ENCODE assay signal across 8 mouse cellular contexts in genomic region chr10:67538585-67539400, GRCm38 (mm10). TPM values are rescaled to one million over a fixed set of nuclear protein-coding genes. Genes with fewer than 3 reads are reported as not detected.
DNase-seq lines count a peak whose midpoint lies in the region; ATAC-seq and TF ChIP-seq lines count a peak whose summit lies in the region.

No protein-coding gene starts in this region.

- H3K4me3 ChIP-seq in kidney, adult 2 months (ENCODE audit: insufficient read depth, low read depth, low read length): peak overlapping the region; percentile 6; the same call in 1 of the 2 replicates
- H3K4me3 ChIP-seq in E14TG2a.4 (replicated peaks; ENCODE audit: low read length): peak overlapping the region; percentile 86
- H3K4me3 ChIP-seq in embryonic facial prominence, embryonic 10.5 days: peak overlapping the region; percentile 70
- H3K4me3 ChIP-seq in hindbrain, embryonic 11.5 days (ENCODE audit: low read depth, low read length): peak overlapping the region; percentile 52
- H3K4me3 ChIP-seq in lung, embryonic 16.5 days (ENCODE audit: low read length): peak overlapping the region; percentile 61

- WGBS in kidney, adult 2 months: 1% methylated on average over 50 of the region's 50 CpGs
- WGBS in embryonic facial prominence, embryonic 10.5 days: under 1% methylated on average over 50 of the region's 50 CpGs
- 1% methylated on average over 49 of the region's 50 CpGs for WGBS in hindbrain, embryonic 11.5 days
- WGBS in lung, embryonic 16.5 days: 2% methylated on average over 46 of the region's 50 CpGs

- peak overlapping the region; percentile 94 for H3K4me2 ChIP-seq in hindbrain, embryonic 11.5 days (replicated peaks; ENCODE audit: low read depth, low read length)
- peak overlapping the region; percentile 99 for H3K4me2 ChIP-seq in lung, embryonic 16.5 days (ENCODE audit: low read depth, low read length)

- H3K9ac ChIP-seq in hindbrain, embryonic 11.5 days (ENCODE audit: low read depth, low read length): no peak overlapping the region
- H3K9ac ChIP-seq in lung, embryonic 16.5 days (ENCODE audit: low read length): no peak overlapping the region

- TF ChIP-seq POLR2A in kidney, adult 2 months (IDR thresholded peaks at IDR 0.05; ENCODE audit: low read depth, low read length): no peak

- peak; percentile 15 for DNase-seq in kidney, adult 2 months
- no peak for DNase-seq in kidney, postnatal 36 days
- DNase-seq in embryonic facial prominence, embryonic 10.5 days (ENCODE audit: low spot score): peak; percentile 48
- peak; percentile 53 for DNase-seq in hindbrain, embryonic 11.5 days (ENCODE audit: low spot score)
- peak; percentile 43 for DNase-seq in splenic B cell, adult 2 months (ENCODE audit: low read depth, low spot score)

- no peak overlapping the region for H3K27ac ChIP-seq in kidney, adult 2 months (ENCODE audit: insufficient read depth, low read depth, low read length)
- H3K27ac ChIP-seq in embryonic facial prominence, embryonic 10.5 days (replicated peaks): no peak overlapping the region
- no peak overlapping the region for H3K27ac ChIP-seq in hindbrain, embryonic 11.5 days (ENCODE audit: low read depth, low read length)
- no peak overlapping the region for H3K27ac ChIP-seq in lung, embryonic 16.5 days (ENCODE audit: low read length)

- TF ChIP-seq CTCF in kidney, adult 2 months (conservative IDR thresholded peaks at IDR 0.05; ENCODE audit: insufficient read depth, insufficient read length, low read depth, low read length): no peak
- TF ChIP-seq CTCF in E14TG2a.4 (conservative IDR thresholded peaks at IDR 0.05; ENCODE audit: low read length): no peak

- peaks cover 3% of the 10 kb centered on the region; the same call in 1 of the 2 replicates for H3K27me3 ChIP-seq in kidney, adult 2 months (replicated peaks; ENCODE audit: control insufficient read depth, insufficient read depth, low read length)
- H3K27me3 ChIP-seq in E14TG2a.4 (ENCODE audit: insufficient read depth, low read length): peaks cover 78% of the 10 kb centered on the region
- peaks cover 86% of the 10 kb centered on the region for H3K27me3 ChIP-seq in embryonic facial prominence, embryonic 10.5 days (replicated peaks; ENCODE audit: low read depth, poor library complexity, severe bottlenecking)
- peaks cover 68% of the 10 kb centered on the region for H3K27me3 ChIP-seq in hindbrain, embryonic 11.5 days (ENCODE audit: control insufficient read depth, insufficient read depth, low read length)
- H3K27me3 ChIP-seq in lung, embryonic 16.5 days (ENCODE audit: control insufficient read depth, insufficient read depth, low read depth, low read length): peaks cover 61% of the 10 kb centered on the region
- H3K27me3 ChIP-seq in splenic B cell, adult 2 months (ENCODE audit: control insufficient read depth, insufficient read depth, low read length, poor library complexity, severe bottlenecking): no peaks in the 10 kb centered on the region

- no peaks in the 10 kb centered on the region for H3K9me3 ChIP-seq in E14TG2a.4 (ENCODE audit: low read length)
- no peaks in the 10 kb centered on the region for H3K9me3 ChIP-seq in embryonic facial prominence, embryonic 10.5 days
- no peaks in the 10 kb centered on the region for H3K9me3 ChIP-seq in hindbrain, embryonic 11.5 days (ENCODE audit: control insufficient read depth, low read length)
- H3K9me3 ChIP-seq in lung, embryonic 16.5 days (ENCODE audit: control insufficient read depth, low read length): no peaks in the 10 kb centered on the region

- H3K36me3 ChIP-seq in kidney, adult 2 months (ENCODE audit: control insufficient read depth, insufficient read depth, low read length): no peaks in the 10 kb centered on the region
- H3K36me3 ChIP-seq in E14TG2a.4 (ENCODE audit: insufficient read depth, low read length): peaks cover 4% of the 10 kb centered on the region; the same call in 1 of the 2 replicates
- 0 out of 2 replicates have a peak, but pooled peaks cover 3% of the 10 kb centered on the region for H3K36me3 ChIP-seq in embryonic facial prominence, embryonic 10.5 days (replicated peaks)
- H3K36me3 ChIP-seq in hindbrain, embryonic 11.5 days (ENCODE audit: control insufficient read depth, insufficient read depth, low read length): no peaks in the 10 kb centered on the region
- no peaks in the 10 kb centered on the region for H3K36me3 ChIP-seq in lung, embryonic 16.5 days (ENCODE audit: control insufficient read depth, insufficient read depth, low read length)
- no peaks in the 10 kb centered on the region for H3K36me3 ChIP-seq in splenic B cell, adult 2 months (ENCODE audit: control insufficient read depth, insufficient read depth, low read length, poor library complexity, severe bottlenecking)

- ATAC-seq in hindbrain, embryonic 11.5 days (ENCODE audit: low FRiP score): no peak
- no peak for ATAC-seq in lung, embryonic 16.5 days (ENCODE audit: low read depth)
- ATAC-seq in erythroblast, adult 5-6 weeks (replicated peaks; ENCODE audit: low FRiP score, poor library complexity, severe bottlenecking): no peak

- no peaks in the 10 kb centered on the region for H3K4me1 ChIP-seq in kidney, adult 2 months (ENCODE audit: control insufficient read depth, insufficient read depth, low read length)
- H3K4me1 ChIP-seq in E14TG2a.4 (replicated peaks; ENCODE audit: low read depth, low read length): peaks cover 52% of the 10 kb centered on the region
- H3K4me1 ChIP-seq in embryonic facial prominence, embryonic 10.5 days: peaks cover 53% of the 10 kb centered on the region
- H3K4me1 ChIP-seq in hindbrain, embryonic 11.5 days (replicated peaks; ENCODE audit: control insufficient read depth, insufficient read depth, low read length): peaks cover 16% of the 10 kb centered on the region
- H3K4me1 ChIP-seq in lung, embryonic 16.5 days (replicated peaks; ENCODE audit: control insufficient read depth, insufficient read depth, low read length): peaks cover 21% of the 10 kb centered on the region

RNA-seq across cellular contexts. Expression of gene Egr2, which starts 3.5 kb away (rescaled TPM):
- 0.57 and 1.8 TPM in 2 replicates for polyA plus RNA-seq in kidney, adult 2 months (2012; rRNA removed)
- polyA plus RNA-seq in embryonic facial prominence, embryonic 10.5 days (2016; fragmentation: Nextera tagmentation; extraction: Ambion mirVana): 0.86 and 1.1 TPM in 2 replicates
- polyA plus RNA-seq in hindbrain, embryonic 11.5 days (2014; fragmentation: Nextera tagmentation; extraction: Ambion mirVana): 1.2 and 1.3 TPM in 2 replicates
- polyA plus RNA-seq in lung, embryonic 16.5 days (2015; fragmentation: Nextera tagmentation; extraction: Ambion mirVana): 0.49 and 0.99 TPM in 2 replicates
- not detected in 2 replicates for total RNA-seq in erythroblast, adult 5-6 weeks (2015; ENCODE audit: low replicate concordance)
- total RNA-seq in erythroblast, adult 5-6 weeks (2017; ENCODE audit: low replicate concordance): 2.1 TPM in 1 of 2 replicates, not detected in the other

RNA-seq across cellular contexts. Expression of gene Ado, which starts 10.0 kb away (rescaled TPM):
- 7.7 and 10.1 TPM in 2 replicates for polyA plus RNA-seq in kidney, adult 2 months (2012; rRNA removed)
- polyA plus RNA-seq in embryonic facial prominence, embryonic 10.5 days (2016; fragmentation: Nextera tagmentation; extraction: Ambion mirVana): 84.6 and 85.1 TPM in 2 replicates
- 87.4 and 88.3 TPM in 2 replicates for polyA plus RNA-seq in hindbrain, embryonic 11.5 days (2014; fragmentation: Nextera tagmentation; extraction: Ambion mirVana)
- 55.2 and 58.5 TPM in 2 replicates for polyA plus RNA-seq in lung, embryonic 16.5 days (2015; fragmentation: Nextera tagmentation; extraction: Ambion mirVana)
- total RNA-seq in erythroblast, adult 5-6 weeks (2015; ENCODE audit: low replicate concordance): 2.5 and 2.7 TPM in 2 replicates
- total RNA-seq in erythroblast, adult 5-6 weeks (2017; ENCODE audit: low replicate concordance): 4.7 and 5.2 TPM in 2 replicates

Comparison
In these comparisons a context has a peak if more than half of its experiments do, and no peak if none do; other contexts are left out.
1. DNase-seq: peak in kidney, adult 2 months (single experiment), embryonic facial prominence, embryonic 10.5 days (single experiment), hindbrain, embryonic 11.5 days (single experiment) and splenic B cell, adult 2 months (single experiment); none in kidney, postnatal 36 days (0 of 2).
2. H3K4me3 ChIP-seq: peak in every context shown above with its lines; median percentile 86 in E14TG2a.4; 70 in embryonic facial prominence, embryonic 10.5 days; 61 in lung, embryonic 16.5 days; 52 in hindbrain, embryonic 11.5 days; 6 in kidney, adult 2 months.